Mouse (Mus musculus) liver, embryonic 11.5 days (tissue): Measurements from ENCODE around the gene Adgrl1. TPM values are rescaled to one million over a fixed set of nuclear protein-coding genes. Genes with fewer than 3 reads are reported as not detected.

ENCODE experiments used
- ATAC-seq: fragments of 200-750 bp; cut with Nextera tagmentation; replicated peaks from 2 replicates; pipeline ENCODE4 v1.8.0; 2017; ENCODE audit warnings: moderate number of reproducible peaks, mild to moderate bottlenecking, moderate TSS enrichment, moderate library complexity; ENCODE audit not compliant: low FRiP score
- DNase-seq: peaks from one replicate; pipeline ENCODE4 v3.0.0-alpha.2; 2017; ENCODE audit warnings: low spot score
- H3K27ac ChIP-seq: fragments of 300-500 bp; sonication (generic); 2 replicates; pipeline ENCODE4 v1.5.1; 2014; ENCODE audit warnings: mild to moderate bottlenecking, low read depth, low read length, control low read depth
- H3K27me3 ChIP-seq: fragments of 300-500 bp; sonication (generic); replicated peaks from 2 replicates; pipeline ENCODE4 v1.6.1; 2014; ENCODE audit warnings: low read length, mixed read lengths; ENCODE audit not compliant: control insufficient read depth, insufficient read depth
- H3K36me3 ChIP-seq: fragments of 300-500 bp; sonication (generic); 2 replicates; pipeline ENCODE4 v1.6.1; 2014; ENCODE audit warnings: mild to moderate bottlenecking, low read length, moderate library complexity, mixed read lengths; ENCODE audit not compliant: control insufficient read depth, insufficient read depth
- H3K4me1 ChIP-seq: fragments of 300-500 bp; sonication (generic); replicated peaks from 2 replicates; pipeline ENCODE4 v1.6.1; 2014; ENCODE audit warnings: low read length, mixed read lengths; ENCODE audit not compliant: control insufficient read depth, insufficient read depth
- H3K4me2 ChIP-seq: fragments of 300-500 bp; sonication (generic); 2 replicates; pipeline ENCODE4 v1.6.1; 2014; ENCODE audit warnings: mild to moderate bottlenecking, control low read depth, moderate library complexity
- H3K4me3 ChIP-seq: fragments of 300-500 bp; sonication (generic); 2 replicates; pipeline ENCODE4 v1.5.1; 2014; ENCODE audit warnings: low read depth, low read length, control low read depth
- H3K9ac ChIP-seq: fragments of 300-500 bp; sonication (generic); 2 replicates; pipeline ENCODE4 v1.6.1; 2014; ENCODE audit warnings: low read depth, low read length, control low read depth
- H3K9me3 ChIP-seq: fragments of 300-500 bp; sonication (generic); 2 replicates; pipeline ENCODE4 v1.6.1; 2016; ENCODE audit warnings: low read length, inconsistent platforms, mixed read lengths; ENCODE audit not compliant: control insufficient read depth
- WGBS: fragments of 180-500 bp; shearing (Covaris S2); extraction: QIAGEN DNeasy Blood & Tissue Kit; methylation state at CpG from one replicate; pipeline ENCODE4 v1.1.7; 2014; 5-methylcytosine and 5-hydroxymethylcytosine counted together
- polyA plus RNA-seq: library from polyadenylated mRNA; unstranded; fragments of >200 nt; fragmentation: Nextera tagmentation; extraction: Ambion mirVana; gene quantifications from 2 replicates; pipeline ENCODE4 v1.2.1, GENCODE M21; 2014

Gene Adgrl1
- polyA plus RNA-seq, 1 experiment from 2014 or later: 10.3 TPM

DNA sequence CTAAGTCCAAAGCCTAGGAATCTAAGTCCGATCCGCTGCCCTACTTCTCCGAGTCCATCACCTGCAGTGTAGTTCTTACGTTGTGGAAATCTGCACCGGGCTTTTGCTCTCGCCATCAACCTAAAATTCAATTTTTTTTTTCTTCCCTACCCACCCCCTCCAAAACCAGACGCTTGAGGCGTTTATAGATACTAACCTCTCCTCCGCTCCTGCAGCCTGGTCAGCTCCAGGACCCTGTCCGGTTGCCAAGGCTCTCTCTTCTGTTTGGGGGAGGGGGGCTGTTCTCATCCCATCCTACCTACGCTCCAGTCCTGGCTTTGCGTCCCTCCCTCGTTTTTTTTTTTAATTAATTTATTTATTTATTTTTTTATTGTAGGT, 931 bp upstream of the Adgrl1 start:
- DNase-seq (no peak), ATAC-seq (no peak; the same call in 1 of the 2 replicates)
- Histone ChIP-seq H3K9me3 (no peaks in the 10 kb centered on the region), H3K4me1 (peaks cover 31% of the 10 kb centered on the region), H3K36me3 (no peaks in the 10 kb centered on the region), H3K4me2 (peak overlapping the region; percentile 97), H3K27ac (peak overlapping the region; percentile 93), H3K9ac (peak overlapping the region; percentile 80; the same call in 1 of the 2 replicates), H3K4me3 (peak overlapping the region; percentile 86), H3K27me3 (peaks cover 39% of the 10 kb centered on the region)
- WGBS: 2% methylated on average over 13 of the region's 13 CpGs

GRCm38 (mm10) chr8:83900266-83900956, 506 bp downstream of the Adgrl1 start:
- ATAC-seq: no peak
- H3K9ac ChIP-seq: peak overlapping the region; percentile 80
- no peak for DNase-seq
- WGBS: under 1% methylated on average over 50 of the region's 100 CpGs
- peak overlapping the region; percentile 97 for H3K4me2 ChIP-seq
- peaks cover 30% of the 10 kb centered on the region for H3K27me3 ChIP-seq
- peak overlapping the region; percentile 86 for H3K4me3 ChIP-seq
- H3K36me3 ChIP-seq: 0 out of 2 replicates have a peak, but pooled peaks cover 2% of the 10 kb centered on the region
- H3K4me1 ChIP-seq: peaks cover 45% of the 10 kb centered on the region
- H3K27ac ChIP-seq: peak overlapping the region; percentile 93
- no peaks in the 10 kb centered on the region for H3K9me3 ChIP-seq

GRCm38 (mm10) chr8:83900957-83901270, 1.0 kb downstream of the Adgrl1 start:
- Histone ChIP-seq H3K9me3 (no peaks in the 10 kb centered on the region), H3K9ac (peak overlapping the region; percentile 80), H3K27me3 (peaks cover 30% of the 10 kb centered on the region), H3K4me2 (peak overlapping the region; percentile 97), H3K4me3 (peak overlapping the region; percentile 86), H3K36me3 (0 out of 2 replicates have a peak, but pooled peaks cover 4% of the 10 kb centered on the region), H3K27ac (peak overlapping the region; percentile 93), H3K4me1 (peaks cover 48% of the 10 kb centered on the region)
- ATAC-seq (no peak), DNase-seq (no peak)
- under 1% methylated on average over 30 of the region's 40 CpGs for WGBS

- Histone ChIP-seq H3K4me3 (peak overlapping the region; percentile 86), H3K4me2 (peak overlapping the region; percentile 97), H3K27ac (no peak overlapping the region), H3K9ac (peak overlapping the region; percentile 80), H3K36me3 (0 out of 2 replicates have a peak, but pooled peaks cover 4% of the 10 kb centered on the region), H3K4me1 (peaks cover 48% of the 10 kb centered on the region), H3K9me3 (no peaks in the 10 kb centered on the region), H3K27me3 (peaks cover 26% of the 10 kb centered on the region)
- no peak for ATAC-seq
- 19% methylated on average over 14 of the region's 14 CpGs for WGBS
- DNase-seq: no peak
These were observed 1.9 kb downstream of the Adgrl1 start for GRCm38 (mm10) chr8:83901566-83902485.

- no peaks in the 10 kb centered on the region for H3K9me3 ChIP-seq
- no peak for DNase-seq
- H3K4me3 ChIP-seq: peak overlapping the region; percentile 86; the same call in 1 of the 2 replicates
- peak overlapping the region; percentile 40 for H3K4me2 ChIP-seq
- no peak overlapping the region for H3K9ac ChIP-seq
- ATAC-seq: no peak
- H3K36me3 ChIP-seq: 0 out of 2 replicates have a peak, but pooled peaks cover 4% of the 10 kb centered on the region
- H3K4me1 ChIP-seq: peaks cover 56% of the 10 kb centered on the region
- peak overlapping the region; percentile 43; the same call in 1 of the 2 replicates for H3K27ac ChIP-seq
- H3K27me3 ChIP-seq: peaks cover 16% of the 10 kb centered on the region
- 22% methylated on average over 12 of the region's 13 CpGs for WGBS
These were observed 3.2 kb downstream of the Adgrl1 start for GRCm38 (mm10) chr8:83902961-83903666.

DNA sequence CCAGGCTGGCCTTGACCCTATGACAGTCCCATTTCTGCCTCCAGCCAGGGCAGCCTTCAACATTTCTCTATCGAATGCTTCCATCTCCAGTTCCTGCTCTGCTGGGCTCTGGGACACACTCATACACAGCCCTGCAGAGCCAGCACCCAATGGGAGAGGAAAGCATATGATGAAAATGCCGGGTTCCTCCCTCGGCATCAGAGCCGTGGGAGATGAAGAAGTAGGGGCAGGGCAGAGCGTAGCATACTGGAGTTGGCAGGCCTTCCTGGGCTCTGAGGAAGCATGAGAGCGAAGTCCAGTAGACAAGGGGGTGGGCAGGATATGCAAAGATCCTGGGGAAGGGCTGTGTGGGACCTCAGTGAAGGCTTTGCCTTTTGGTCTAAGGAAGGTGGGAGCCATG, 8.7 kb downstream of the Adgrl1 start:
- Histone ChIP-seq H3K4me3 (no peak overlapping the region), H3K4me2 (no peak overlapping the region), H3K9ac (no peak overlapping the region), H3K27ac (no peak overlapping the region), H3K4me1 (peaks cover 44% of the 10 kb centered on the region), H3K9me3 (no peaks in the 10 kb centered on the region), H3K36me3 (0 out of 2 replicates have a peak, but pooled peaks cover 4% of the 10 kb centered on the region), H3K27me3 (0 out of 2 replicates have a peak, but pooled peaks cover 2% of the 10 kb centered on the region)
- DNase-seq (no peak), ATAC-seq (no peak)
- WGBS: 81% methylated on average over 6 of the region's 6 CpGs

GRCm38 (mm10) chr8:83909311-83909710, 9.4 kb downstream of the Adgrl1 start:
- H3K9ac ChIP-seq: no peak overlapping the region
- H3K4me3 ChIP-seq: no peak overlapping the region
- DNase-seq (no peak), ATAC-seq (no peak)
- 61% methylated on average over 8 of the region's 8 CpGs for whole genome bisulfite sequencing
- 0 out of 2 replicates have a peak, but pooled peaks cover 4% of the 10 kb centered on the region for H3K36me3 ChIP-seq
- H3K4me2 ChIP-seq: no peak overlapping the region
- no peaks in the 10 kb centered on the region for H3K9me3 ChIP-seq
- H3K27me3 ChIP-seq: 0 out of 2 replicates have a peak, but pooled peaks cover 2% of the 10 kb centered on the region
- peaks cover 42% of the 10 kb centered on the region for H3K4me1 ChIP-seq
- no peak overlapping the region for H3K27ac ChIP-seq
